Mouse (Mus musculus) hindbrain, embryonic 16.5 days (tissue): ENCODE results near the gene Tprkb. TPM values are rescaled to one million over a fixed set of nuclear protein-coding genes. Genes with fewer than 3 reads are reported as not detected.
"Not testable (repeated sequence)": the region's sequence is repeated elsewhere in the genome, so short reads cannot be mapped to it uniquely, and the experiment has no call there.

Source experiments
- ATAC-seq: fragments of 200-750 bp; cut with Nextera tagmentation; 2 replicates; pipeline ENCODE4 v1.8.0; 2017; ENCODE audit warnings: moderate TSS enrichment, moderate library complexity
- H3K27ac ChIP-seq: fragments of 300-500 bp; sonication (generic); 2 replicates; pipeline ENCODE4 v1.5.1; 2014; ENCODE audit warnings: low read depth, mild to moderate bottlenecking, control low read depth, low read length, moderate library complexity
- H3K27me3 ChIP-seq: fragments of 300-500 bp; sonication (generic); replicated peaks from 2 replicates; pipeline ENCODE4 v1.6.1; 2014; ENCODE audit warnings: low read length; ENCODE audit not compliant: control insufficient read depth, insufficient read depth
- H3K36me3 ChIP-seq: fragments of 300-500 bp; sonication (generic); 2 replicates; pipeline ENCODE4 v1.6.1; 2014; ENCODE audit warnings: mild to moderate bottlenecking, low read length, moderate library complexity, mixed read lengths; ENCODE audit not compliant: control insufficient read depth, insufficient read depth
- H3K4me1 ChIP-seq: fragments of 300-500 bp; sonication (generic); 2 replicates; pipeline ENCODE4 v1.6.1; 2014; ENCODE audit warnings: low read depth, low read length; ENCODE audit not compliant: control insufficient read depth, insufficient read depth
- H3K4me2 ChIP-seq: fragments of 300-500 bp; sonication (generic); 2 replicates; pipeline ENCODE4 v1.6.1; 2014; ENCODE audit warnings: mild to moderate bottlenecking, low read length, control low read depth, moderate library complexity
- H3K4me3 ChIP-seq: fragments of 300-500 bp; sonication (generic); 2 replicates; pipeline ENCODE4 v1.5.1; 2014; ENCODE audit warnings: mild to moderate bottlenecking, low read length, control low read depth, moderate library complexity
- H3K9ac ChIP-seq: fragments of 300-500 bp; sonication (generic); 2 replicates; pipeline ENCODE4 v1.6.1; 2014; ENCODE audit warnings: low read depth, mild to moderate bottlenecking, control low read depth, low read length, moderate library complexity
- H3K9me3 ChIP-seq: fragments of 300-500 bp; sonication (generic); 2 replicates; pipeline ENCODE4 v1.6.1; 2014; ENCODE audit warnings: mild to moderate bottlenecking, low read length, moderate library complexity; ENCODE audit not compliant: control insufficient read depth
- WGBS: fragments of 180-500 bp; shearing (Covaris S2); extraction: QIAGEN DNeasy Blood & Tissue Kit; methylation state at CpG from one replicate; pipeline ENCODE4 v1.1.7; 2014; 5-methylcytosine and 5-hydroxymethylcytosine counted together
- polyA plus RNA-seq: library from polyadenylated mRNA; unstranded; fragments of >200 nt; fragmentation: Nextera tagmentation; extraction: Ambion mirVana; gene quantifications from 2 replicates; pipeline ENCODE4 v1.2.1, GENCODE M21; 2015

The Tprkb gene
- polyA plus RNA-seq, 1 experiment from 2014 or later = 49.3 TPM

GRCm38 (mm10) chr6:85961101-85962091 lies 49.7 kb downstream of the Tprkb start, which contains the start of gene Dusp11:
TSS of gene Dusp11 (minus strand) at chr6:85961667.
- under 1% methylated on average over 52 of the region's 70 CpGs for WGBS
- H3K4me3 ChIP-seq = peak within 1 kb of the TSS; percentile 82
- H3K9ac ChIP-seq = peak within 1 kb of the TSS; percentile 89
- H3K27ac ChIP-seq = peak within 1 kb of the TSS; percentile 94
- ATAC-seq = peak; percentile 99
- H3K4me1 ChIP-seq = peaks cover 6% of the 10 kb centered on the region
- H3K9me3 ChIP-seq = no peaks in the 10 kb centered on the region
- no peaks in the 10 kb centered on the region for H3K27me3 ChIP-seq
- peak within 1 kb of the TSS; percentile 67 for H3K4me2 ChIP-seq
- peaks cover 3% of the 10 kb centered on the region; the same call in 1 of the 2 replicates for H3K36me3 ChIP-seq

- WGBS = 32% methylated on average over 4 of the region's 6 CpGs
Observed at GRCm38 (mm10) chr6:85966081-85966480, 54.4 kb downstream of the Tprkb start.

GRCm38 (mm10) chr6:85966686-85967085 lies 55.0 kb downstream of the Tprkb start:
- Histone ChIP-seq H3K27ac (no peak overlapping the region), H3K9ac (no peak overlapping the region), H3K9me3 (no peaks in the 10 kb centered on the region), H3K27me3 (no peaks in the 10 kb centered on the region), H3K36me3 (no peaks in the 10 kb centered on the region), H3K4me1 (no peaks in the 10 kb centered on the region), H3K4me2 (no peak overlapping the region), H3K4me3 (no peak overlapping the region)
- no peak for ATAC-seq
- 85% methylated on average over 4 of the region's 4 CpGs for WGBS

More at GRCm38 (mm10) chr6:85966081-85966480, 54.4 kb downstream of the Tprkb start:
- H3K9me3 ChIP-seq, H3K27ac ChIP-seq, H3K27me3 ChIP-seq, H3K9ac ChIP-seq, H3K4me3 ChIP-seq, ATAC-seq, H3K36me3 ChIP-seq, H3K4me1 ChIP-seq, H3K4me2 ChIP-seq: not testable (repeated sequence)

GRCm38 (mm10) chr6:85969889-85970288 lies 58.2 kb downstream of the Tprkb start:
- no peak for ATAC-seq
- 78% methylated on average over 2 of the region's 2 CpGs for WGBS
- Histone ChIP-seq H3K4me1 (no peaks in the 10 kb centered on the region), H3K4me3 (no peak overlapping the region), H3K27me3 (no peaks in the 10 kb centered on the region), H3K9ac (no peak overlapping the region), H3K9me3 (no peaks in the 10 kb centered on the region), H3K4me2 (no peak overlapping the region), H3K36me3 (no peaks in the 10 kb centered on the region), H3K27ac (no peak overlapping the region)

- H3K36me3 ChIP-seq = no peaks in the 10 kb centered on the region
- WGBS = 78% methylated on average over 3 of the region's 3 CpGs
- H3K4me2 ChIP-seq = no peak overlapping the region
- no peak for ATAC-seq
- no peaks in the 10 kb centered on the region for H3K4me1 ChIP-seq
- no peak overlapping the region for H3K9ac ChIP-seq
- H3K27ac ChIP-seq = no peak overlapping the region
- H3K4me3 ChIP-seq = no peak overlapping the region
- H3K9me3 ChIP-seq = no peaks in the 10 kb centered on the region
- H3K27me3 ChIP-seq = no peaks in the 10 kb centered on the region
Observed at GRCm38 (mm10) chr6:85972699-85973098, 61.0 kb downstream of the Tprkb start.

DNA sequence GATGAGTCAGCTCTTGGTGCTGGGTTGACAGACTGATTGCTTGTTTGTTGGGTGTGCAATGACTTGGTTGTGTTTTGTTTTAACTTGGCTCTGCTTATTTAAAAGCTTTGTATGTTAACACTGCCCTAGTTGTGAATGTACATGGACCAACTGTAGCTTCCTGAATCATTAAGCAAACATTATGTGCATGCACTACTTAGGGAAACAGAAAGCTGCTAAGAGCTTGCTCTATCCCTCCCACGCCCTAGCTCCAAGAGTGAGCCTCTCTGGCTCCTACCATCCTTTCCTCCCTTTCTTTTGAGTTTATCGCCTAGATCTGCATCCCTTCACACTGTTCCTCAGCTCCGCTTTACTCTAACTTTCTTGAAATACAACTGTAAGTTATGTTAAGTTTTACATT lies 61.7 kb downstream of the Tprkb start:
- WGBS = 90% methylated on average over 3 of the region's 3 CpGs
- Histone ChIP-seq H3K9ac (no peak overlapping the region), H3K4me2 (no peak overlapping the region), H3K36me3 (no peaks in the 10 kb centered on the region), H3K4me1 (no peaks in the 10 kb centered on the region), H3K9me3 (no peaks in the 10 kb centered on the region), H3K27ac (no peak overlapping the region), H3K4me3 (no peak overlapping the region), H3K27me3 (no peaks in the 10 kb centered on the region)
- no peak for ATAC-seq

GRCm38 (mm10) chr6:85974941-85975617 lies 63.4 kb downstream of the Tprkb start:
- H3K4me2 ChIP-seq = no peak overlapping the region
- H3K27ac ChIP-seq = no peak overlapping the region
- H3K9me3 ChIP-seq = no peaks in the 10 kb centered on the region
- no peaks in the 10 kb centered on the region for H3K4me1 ChIP-seq
- no peak for ATAC-seq
- no peaks in the 10 kb centered on the region for H3K36me3 ChIP-seq
- H3K4me3 ChIP-seq = no peak overlapping the region
- no peak overlapping the region for H3K9ac ChIP-seq
- H3K27me3 ChIP-seq = no peaks in the 10 kb centered on the region
- 67% methylated on average over 10 of the region's 10 CpGs for WGBS

GRCm38 (mm10) chr6:85975761-85976160 lies 64.1 kb downstream of the Tprkb start:
- Histone ChIP-seq H3K9ac (no peak overlapping the region), H3K9me3 (no peaks in the 10 kb centered on the region), H3K27me3 (no peaks in the 10 kb centered on the region), H3K4me1 (no peaks in the 10 kb centered on the region), H3K4me2 (no peak overlapping the region), H3K4me3 (no peak overlapping the region), H3K27ac (no peak overlapping the region), H3K36me3 (no peaks in the 10 kb centered on the region)
- WGBS = 89% methylated on average over 1 of the region's 1 CpGs
- ATAC-seq = no peak

- no peaks in the 10 kb centered on the region for H3K9me3 ChIP-seq
- no peak overlapping the region for H3K4me2 ChIP-seq
- 91% methylated on average over 5 of the region's 5 CpGs for WGBS
- H3K4me3 ChIP-seq = no peak overlapping the region
- H3K27ac ChIP-seq = no peak overlapping the region
- no peak for ATAC-seq
- H3K9ac ChIP-seq = no peak overlapping the region
- no peaks in the 10 kb centered on the region for H3K36me3 ChIP-seq
- H3K27me3 ChIP-seq = no peaks in the 10 kb centered on the region
- H3K4me1 ChIP-seq = no peaks in the 10 kb centered on the region
Observed at GRCm38 (mm10) chr6:85976242-85976641, 64.6 kb downstream of the Tprkb start.
